Mouse (Mus musculus): ENCODE measurements around the gene Ethe1. TPM values are rescaled to one million over a fixed set of nuclear protein-coding genes. Genes with fewer than 3 reads are reported as not detected.

Gene Ethe1
- polyA plus RNA-seq, 1 experiment: 11.3 TPM

DNA sequence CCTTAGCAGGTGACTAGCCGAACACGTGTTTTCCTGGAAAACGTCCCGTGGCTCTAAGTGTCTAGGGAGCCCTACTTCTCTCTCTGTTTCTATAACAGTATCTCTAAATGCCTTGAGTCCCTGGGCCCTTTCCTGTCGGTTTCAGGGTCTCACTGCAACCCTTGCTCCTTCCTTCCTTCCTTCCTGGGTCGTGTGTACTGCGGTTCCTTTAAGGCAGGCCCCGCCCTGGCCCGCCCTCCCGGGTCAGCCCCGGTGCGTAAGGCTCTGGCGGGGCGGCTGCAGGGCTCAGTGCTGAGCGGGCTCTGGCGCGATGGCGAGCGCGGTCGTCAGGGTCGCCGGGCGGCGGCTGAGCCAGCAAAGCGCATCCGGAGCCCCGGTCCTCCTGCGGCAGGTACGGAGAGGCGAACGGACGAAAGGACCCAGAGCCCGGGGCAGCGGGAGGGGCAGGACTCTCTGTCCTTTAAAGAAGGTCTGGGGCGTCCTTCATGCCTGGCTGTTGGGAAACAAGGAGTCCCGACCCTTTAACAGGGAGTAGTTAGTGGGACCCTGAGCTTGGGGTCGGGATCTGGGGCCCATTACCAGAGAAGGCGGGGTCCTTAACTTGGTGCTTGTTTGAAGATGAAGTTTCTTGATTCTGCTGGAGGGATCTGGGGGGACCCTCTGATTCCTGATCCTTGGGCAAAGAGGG lies 6.4 kb downstream of the Ethe1 start:
- H3K4me3 ChIP-seq (ENCODE audit: insufficient read depth, low read length): peak overlapping the region; percentile 78
- TF ChIP-seq POLR2A (IDR thresholded peaks at IDR 0.05; ENCODE audit: low read depth, low read length) (peak; percentile 92), CTCF (IDR thresholded peaks at IDR 0.05; ENCODE audit: borderline replicate concordance, insufficient read depth, low read length) (no peak)
- no peak overlapping the region for H3K27ac ChIP-seq (ENCODE audit: insufficient read depth, low read length)

DNA sequence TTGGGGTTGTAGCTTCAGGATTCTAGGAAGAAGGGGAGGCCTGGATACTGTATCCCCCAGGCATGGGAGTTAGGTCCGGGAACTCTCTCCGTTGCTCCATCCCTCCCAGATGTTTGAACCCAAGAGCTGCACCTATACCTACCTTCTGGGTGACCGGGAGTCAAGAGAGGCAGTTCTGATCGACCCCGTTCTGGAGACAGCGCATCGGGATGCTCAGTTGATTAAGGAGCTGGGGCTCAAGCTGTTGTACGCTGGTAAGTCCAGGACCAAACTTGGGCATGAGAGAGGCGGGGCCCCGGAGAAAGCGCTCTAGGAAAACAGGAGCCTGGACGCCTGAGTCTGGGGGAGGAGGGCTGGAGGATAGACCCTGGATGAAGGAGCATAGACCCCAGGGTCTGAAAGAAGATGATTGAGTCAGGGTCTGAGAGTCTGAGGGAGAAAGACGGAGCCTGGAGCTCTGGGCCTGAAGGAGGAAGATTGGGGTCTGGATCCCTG lies 7.0 kb downstream of the Ethe1 start:
- Histone ChIP-seq H3K4me1 (ENCODE audit: control insufficient read depth, insufficient read depth, low read length) (0 out of 2 replicates have a peak, but pooled peaks cover 2% of the 10 kb centered on the region), H3K4me3 (ENCODE audit: insufficient read depth, low read length) (peak overlapping the region; percentile 78), H3K27ac (ENCODE audit: insufficient read depth, low read length) (no peak overlapping the region)
- no peak for TF ChIP-seq CTCF (IDR thresholded peaks at IDR 0.05; ENCODE audit: borderline replicate concordance, insufficient read depth, low read length)
- no peak for TF ChIP-seq POLR2A (IDR thresholded peaks at IDR 0.05; ENCODE audit: low read depth, low read length)

More for the DNA sequence above, 6.4 kb downstream of the Ethe1 start:
- H3K4me1 ChIP-seq (ENCODE audit: control insufficient read depth, insufficient read depth, low read length): 0 out of 2 replicates have a peak, but pooled peaks cover 2% of the 10 kb centered on the region

DNA sequence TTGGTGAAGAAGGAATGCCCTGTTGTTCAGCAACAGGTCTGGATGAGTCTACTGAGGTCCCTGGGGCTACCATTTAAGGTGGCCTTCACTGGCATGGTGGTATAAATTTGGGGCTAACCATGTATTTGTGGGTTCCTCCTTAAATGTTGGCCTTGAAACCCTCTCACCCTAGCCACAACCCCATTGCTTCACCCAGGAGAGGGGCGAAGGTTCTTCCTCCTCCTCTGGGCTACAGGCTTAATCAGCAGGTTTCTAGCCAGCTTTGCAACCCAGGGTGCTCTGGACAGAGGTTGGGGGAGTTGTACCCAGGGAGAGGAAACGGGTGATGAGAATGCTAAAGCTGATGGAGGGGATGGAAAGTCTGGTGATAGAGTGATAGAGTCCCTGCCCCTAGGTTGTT lies 8.1 kb downstream of the Ethe1 start:
- TF ChIP-seq POLR2A (IDR thresholded peaks at IDR 0.05; ENCODE audit: low read depth, low read length): no peak
- no peak for TF ChIP-seq CTCF (IDR thresholded peaks at IDR 0.05; ENCODE audit: borderline replicate concordance, insufficient read depth, low read length)

DNA sequence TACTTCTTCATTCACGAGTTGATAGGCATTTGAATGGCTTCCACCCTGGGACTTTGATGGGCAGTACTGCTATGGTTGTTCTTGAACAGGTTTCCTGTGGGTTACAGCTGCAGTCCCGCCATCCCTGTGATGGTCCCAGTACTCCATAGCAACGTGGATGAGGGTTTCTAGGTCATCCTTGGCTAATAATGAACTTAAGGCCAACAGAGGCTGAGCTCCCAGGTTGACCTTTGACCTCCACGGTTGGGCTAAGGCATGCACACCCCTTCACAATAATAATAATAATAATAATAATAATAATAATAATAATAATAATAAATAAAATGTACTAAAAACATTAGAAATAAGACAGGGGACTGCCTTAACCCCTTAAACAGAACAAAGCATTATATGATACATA lies 10.8 kb downstream of the Ethe1 start:
- Histone ChIP-seq H3K27ac (ENCODE audit: insufficient read depth, low read length) (no peak overlapping the region), H3K4me3 (ENCODE audit: insufficient read depth, low read length) (no peak overlapping the region), H3K4me1 (ENCODE audit: control insufficient read depth, insufficient read depth, low read length) (0 out of 2 replicates have a peak, but pooled peaks cover 2% of the 10 kb centered on the region)
- TF ChIP-seq CTCF (IDR thresholded peaks at IDR 0.05; ENCODE audit: borderline replicate concordance, insufficient read depth, low read length): no peak
- TF ChIP-seq POLR2A (IDR thresholded peaks at IDR 0.05; ENCODE audit: low read depth, low read length): no peak

More for the DNA sequence above, 8.1 kb downstream of the Ethe1 start:
- 0 out of 2 replicates have a peak, but pooled peaks cover 2% of the 10 kb centered on the region for H3K4me1 ChIP-seq (ENCODE audit: control insufficient read depth, insufficient read depth, low read length)
- H3K4me3 ChIP-seq (ENCODE audit: insufficient read depth, low read length): no peak overlapping the region
- no peak overlapping the region for H3K27ac ChIP-seq (ENCODE audit: insufficient read depth, low read length)

DNA sequence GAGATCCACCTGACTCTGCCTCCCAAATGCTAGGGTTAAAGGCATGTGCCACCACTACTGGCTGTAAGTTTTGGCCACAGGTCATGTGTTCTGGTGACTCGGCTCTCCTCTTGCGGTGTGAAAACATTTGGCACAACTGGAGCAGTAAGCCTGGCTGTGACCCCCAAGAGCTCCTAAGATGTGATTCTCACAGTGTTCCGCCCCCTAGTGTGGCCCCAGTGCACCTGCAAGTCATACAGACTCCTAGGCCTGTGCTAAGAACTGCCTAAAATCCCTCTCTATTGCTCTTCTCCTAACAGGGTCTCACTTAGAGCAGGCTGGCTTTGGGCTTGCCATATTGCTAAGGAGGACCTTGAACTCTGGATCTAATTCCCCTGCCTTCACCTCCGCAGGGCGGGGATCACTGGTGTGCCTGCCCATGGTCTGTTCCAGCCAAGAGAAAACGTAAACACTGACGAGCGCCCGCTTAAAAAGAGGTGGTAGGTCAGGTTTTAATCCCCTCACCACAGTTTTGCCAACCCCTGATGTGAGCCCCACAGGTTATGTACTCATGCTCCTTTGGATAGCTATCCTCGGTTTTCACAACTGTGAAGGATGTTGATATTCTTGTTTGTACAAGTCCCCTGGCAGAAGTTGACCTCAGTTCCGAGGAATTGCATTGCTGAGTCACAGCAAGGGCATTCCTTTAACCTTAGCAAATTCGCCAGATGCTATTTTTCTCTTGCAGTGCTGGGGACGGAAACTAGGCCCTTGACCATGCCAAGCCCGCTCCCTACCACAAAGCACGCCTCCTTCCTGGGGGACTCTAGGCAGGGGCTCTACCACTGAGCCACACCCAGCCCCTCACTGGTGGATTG lies 12.1 kb downstream of the Ethe1 start:
- H3K4me1 ChIP-seq (ENCODE audit: control insufficient read depth, insufficient read depth, low read length): no peaks in the 10 kb centered on the region
- H3K4me3 ChIP-seq (ENCODE audit: insufficient read depth, low read length): no peak overlapping the region
- no peak for TF ChIP-seq POLR2A (IDR thresholded peaks at IDR 0.05; ENCODE audit: low read depth, low read length)
- TF ChIP-seq CTCF (IDR thresholded peaks at IDR 0.05; ENCODE audit: borderline replicate concordance, insufficient read depth, low read length): no peak
- peak overlapping the region; percentile 43; the same call in 1 of the 2 replicates for H3K27ac ChIP-seq (ENCODE audit: insufficient read depth, low read length)

DNA sequence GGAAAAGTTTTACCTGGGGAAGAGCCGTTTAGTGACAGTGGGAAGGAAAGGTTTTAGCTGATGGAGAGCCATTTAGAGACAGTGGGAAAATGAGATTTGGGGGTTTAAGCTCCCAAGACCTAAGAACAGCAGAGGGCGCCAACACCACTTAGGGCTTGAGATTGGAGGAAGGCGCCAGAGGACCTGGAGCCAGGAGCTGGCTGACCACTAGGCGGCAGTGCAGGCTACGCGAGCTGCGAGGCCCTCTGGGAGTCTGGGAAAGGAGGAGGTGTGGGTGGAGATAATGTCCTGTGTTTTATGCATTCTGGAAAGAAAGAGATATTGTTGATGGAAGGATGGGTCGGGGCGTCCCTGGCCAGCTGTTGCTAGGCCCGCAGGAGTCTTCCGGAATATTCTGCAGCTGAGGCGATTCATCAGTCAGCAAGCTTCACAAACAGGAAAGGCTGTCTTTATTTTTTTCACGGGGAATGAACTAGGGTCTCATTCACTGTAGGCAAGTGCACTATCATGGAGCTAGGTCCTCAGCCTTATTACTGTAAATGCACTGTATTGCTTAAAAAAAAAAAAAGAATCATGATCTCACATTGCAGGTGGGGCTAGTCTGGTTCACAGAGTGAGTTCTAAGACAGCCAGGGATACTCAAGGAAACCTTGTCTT lies 13.7 kb downstream of the Ethe1 start:
- H3K27ac ChIP-seq (ENCODE audit: insufficient read depth, low read length): no peak overlapping the region
- H3K4me1 ChIP-seq (ENCODE audit: control insufficient read depth, insufficient read depth, low read length): no peaks in the 10 kb centered on the region
- H3K4me3 ChIP-seq (ENCODE audit: insufficient read depth, low read length): no peak overlapping the region
- TF ChIP-seq CTCF (IDR thresholded peaks at IDR 0.05; ENCODE audit: borderline replicate concordance, insufficient read depth, low read length) (peak; percentile 100), POLR2A (IDR thresholded peaks at IDR 0.05; ENCODE audit: low read depth, low read length) (no peak)

DNA sequence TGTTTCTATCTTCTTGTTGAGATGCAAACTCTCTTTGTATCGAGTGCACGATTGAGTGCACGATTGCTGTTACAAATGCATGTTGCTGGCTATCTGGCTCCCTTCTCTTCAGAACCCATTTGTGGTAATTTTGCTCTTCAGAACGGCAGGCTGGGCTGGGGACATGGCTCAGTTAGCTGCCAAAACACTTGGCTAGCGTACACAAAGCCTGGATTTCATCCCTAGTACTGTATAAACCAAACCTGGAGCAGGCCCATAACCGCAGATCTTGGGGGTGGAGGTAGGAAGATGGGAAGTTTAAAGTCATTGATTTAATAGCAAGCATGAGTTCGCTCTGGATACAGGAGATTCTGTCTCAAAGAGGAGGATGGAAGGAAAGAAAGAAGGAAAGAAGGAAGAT lies 18.2 kb downstream of the Ethe1 start:
- TF ChIP-seq POLR2A (IDR thresholded peaks at IDR 0.05; ENCODE audit: low read depth, low read length) (no peak), CTCF (IDR thresholded peaks at IDR 0.05; ENCODE audit: borderline replicate concordance, insufficient read depth, low read length) (no peak)
- Histone ChIP-seq H3K4me3 (ENCODE audit: insufficient read depth, low read length) (no peak overlapping the region), H3K27ac (ENCODE audit: insufficient read depth, low read length) (no peak overlapping the region), H3K4me1 (ENCODE audit: control insufficient read depth, insufficient read depth, low read length) (no peaks in the 10 kb centered on the region)

DNA sequence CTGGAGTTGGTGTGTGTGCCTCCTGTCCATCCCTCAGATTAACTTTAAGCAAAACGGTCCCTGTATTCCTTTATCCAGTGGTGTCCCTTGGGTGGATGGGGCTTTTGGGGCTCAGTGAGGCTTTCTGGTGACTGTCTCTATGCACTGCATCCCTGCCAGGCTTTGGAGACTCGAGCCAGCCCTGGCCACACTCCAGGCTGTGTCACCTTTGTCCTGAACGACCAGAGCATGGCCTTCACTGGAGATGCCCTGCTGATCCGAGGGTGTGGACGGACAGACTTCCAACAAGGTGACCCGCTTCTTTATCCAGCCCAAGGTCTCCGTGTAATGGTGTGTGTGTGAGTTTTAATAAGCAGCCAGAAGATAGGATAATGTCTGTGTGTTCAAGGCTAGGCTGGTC lies 18.7 kb downstream of the Ethe1 start:
- H3K4me3 ChIP-seq (ENCODE audit: insufficient read depth, low read length): no peak overlapping the region
- no peak for TF ChIP-seq CTCF (IDR thresholded peaks at IDR 0.05; ENCODE audit: borderline replicate concordance, insufficient read depth, low read length)
- no peak for TF ChIP-seq POLR2A (IDR thresholded peaks at IDR 0.05; ENCODE audit: low read depth, low read length)
- no peaks in the 10 kb centered on the region for H3K4me1 ChIP-seq (ENCODE audit: control insufficient read depth, insufficient read depth, low read length)
- no peak overlapping the region for H3K27ac ChIP-seq (ENCODE audit: insufficient read depth, low read length)

DNA sequence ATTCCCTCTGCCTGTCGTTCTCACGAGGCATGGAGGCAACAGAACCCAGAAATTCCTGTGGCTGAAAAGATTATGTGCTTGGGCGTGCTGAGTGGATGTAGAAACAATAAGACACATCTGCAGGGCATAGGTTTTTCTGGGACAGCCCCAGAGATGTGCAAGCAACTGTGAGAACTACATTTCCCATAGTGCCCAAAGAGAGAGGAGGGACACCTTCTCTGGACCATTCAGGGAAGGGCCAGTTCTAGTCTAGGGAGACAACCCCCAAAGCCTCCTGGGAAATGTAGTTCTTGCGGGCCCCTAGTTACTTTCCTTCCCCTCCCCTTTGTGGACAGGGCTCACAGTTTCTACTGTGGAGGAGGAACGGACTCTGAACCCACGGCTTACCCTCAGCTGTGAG lies 20.7 kb downstream of the Ethe1 start:
- H3K4me3 ChIP-seq (ENCODE audit: insufficient read depth, low read length): no peak overlapping the region
- H3K4me1 ChIP-seq (ENCODE audit: control insufficient read depth, insufficient read depth, low read length): no peaks in the 10 kb centered on the region
- H3K27ac ChIP-seq (ENCODE audit: insufficient read depth, low read length): no peak overlapping the region
- TF ChIP-seq POLR2A (IDR thresholded peaks at IDR 0.05; ENCODE audit: low read depth, low read length): no peak
